Mouse (Mus musculus) thymus, adult 2 months (tissue): ENCODE measurements at regions not wholly inside any gene's neighbourhood (a gene's known extent, or its start where the extent isn't known, plus 50 kb on each side); places are given as distances from the start of the nearest gene placed in this dataset.

ENCODE experiments used
- DNase-seq: peaks from one replicate; pipeline ENCODE4 v3.0.0; 2021
- H3K27ac ChIP-seq: fragments of 200-500 bp; 2 replicates; pipeline ENCODE4 v1.5.1; 2012; ENCODE audit warnings: low read length, control low read depth; ENCODE audit not compliant: control insufficient read depth, insufficient read depth
- H3K27me3 ChIP-seq: fragments of 200-500 bp; 2 replicates; pipeline ENCODE4 v1.6.1; 2012; ENCODE audit warnings: mild to moderate bottlenecking, low read length, moderate library complexity, mixed read lengths; ENCODE audit not compliant: control insufficient read depth, insufficient read depth
- H3K36me3 ChIP-seq: fragments of 200-500 bp; 2 replicates; pipeline ENCODE4 v1.6.1; 2012; ENCODE audit warnings: mild to moderate bottlenecking, low read length, moderate library complexity; ENCODE audit not compliant: control insufficient read depth, insufficient read depth
- H3K4me1 ChIP-seq: fragments of 200-500 bp; replicated peaks from 2 replicates; pipeline ENCODE4 v1.6.1; 2012; ENCODE audit warnings: low read length; ENCODE audit not compliant: control insufficient read depth, insufficient read depth
- H3K4me3 ChIP-seq: fragments of 200-500 bp; 2 replicates; pipeline ENCODE4 v1.5.1; 2012; ENCODE audit warnings: mild to moderate bottlenecking, low read length, control low read depth, moderate library complexity; ENCODE audit not compliant: control insufficient read depth, insufficient read depth
- CTCF ChIP-seq: fragments of 200-500 bp; IDR thresholded peaks from 2 replicates; pipeline ENCODE4 v1.5.1; 2012; ENCODE audit warnings: mild to moderate bottlenecking, control low read depth, low read length, moderate library complexity, borderline replicate concordance; ENCODE audit not compliant: control insufficient read depth, poor library complexity, insufficient read depth; ENCODE audit errors: extremely low read depth
- POLR2A ChIP-seq: fragments of 200-500 bp; IDR thresholded peaks from 2 replicates; pipeline ENCODE4 v1.6.1; 2012; ENCODE audit warnings: mild to moderate bottlenecking, low read length, control low read depth, moderate library complexity; ENCODE audit not compliant: control insufficient read depth, poor library complexity, insufficient read depth; ENCODE audit errors: extremely low read depth
- WGBS: fragments of 180-500 bp; shearing (Covaris S2); methylation state at CpG from one replicate; pipeline ENCODE4 v1.1.7; 2018; 5-methylcytosine and 5-hydroxymethylcytosine counted together

- no peaks in the 10 kb centered on the region for H3K36me3 ChIP-seq
- no peak for DNase-seq
- no peak for TF ChIP-seq POLR2A
- TF ChIP-seq CTCF: no peak
These were observed 174.9 kb downstream of the Zfp36l1 start for GRCm38 (mm10) chr12:79937876-79938275.

GRCm38 (mm10) chr12:79936698-79937097, 176.1 kb downstream of the Zfp36l1 start:
- DNase-seq: no peak
- WGBS: 93% methylated on average over 5 of the region's 5 CpGs
- Histone ChIP-seq H3K4me1 (peaks cover 5% of the 10 kb centered on the region; the same call in 1 of the 2 replicates), H3K36me3 (no peaks in the 10 kb centered on the region), H3K4me3 (no peak overlapping the region), H3K27me3 (no peaks in the 10 kb centered on the region), H3K27ac (no peak overlapping the region)
- no peak for TF ChIP-seq POLR2A
- no peak for TF ChIP-seq CTCF

More at GRCm38 (mm10) chr12:79937876-79938275, 174.9 kb downstream of the Zfp36l1 start:
- H3K4me3 ChIP-seq: no peak overlapping the region
- H3K27me3 ChIP-seq: no peaks in the 10 kb centered on the region
- H3K27ac ChIP-seq: no peak overlapping the region
- 98% methylated on average over 4 of the region's 4 CpGs for WGBS
- H3K4me1 ChIP-seq: peaks cover 5% of the 10 kb centered on the region; the same call in 1 of the 2 replicates

GRCm38 (mm10) chr12:79934091-79934490, 178.7 kb downstream of the Zfp36l1 start:
- TF ChIP-seq CTCF (no peak), POLR2A (no peak)
- Histone ChIP-seq H3K27ac (no peak overlapping the region), H3K27me3 (no peaks in the 10 kb centered on the region), H3K4me3 (no peak overlapping the region), H3K36me3 (no peaks in the 10 kb centered on the region), H3K4me1 (peaks cover under 1% of the 10 kb centered on the region; the same call in 1 of the 2 replicates)
- no peak for DNase-seq
- WGBS: 93% methylated on average over 7 of the region's 7 CpGs

GRCm38 (mm10) chr12:79932905-79933304, 179.9 kb downstream of the Zfp36l1 start:
- no peak for DNase-seq
- H3K4me3 ChIP-seq: no peak overlapping the region
- TF ChIP-seq CTCF (no peak), POLR2A (no peak)
- 88% methylated on average over 7 of the region's 7 CpGs for WGBS
- no peaks in the 10 kb centered on the region for H3K4me1 ChIP-seq
- no peaks in the 10 kb centered on the region for H3K27me3 ChIP-seq
- H3K27ac ChIP-seq: no peak overlapping the region
- H3K36me3 ChIP-seq: no peaks in the 10 kb centered on the region

- Histone ChIP-seq H3K36me3 (no peaks in the 10 kb centered on the region), H3K27me3 (no peaks in the 10 kb centered on the region), H3K4me1 (no peaks in the 10 kb centered on the region), H3K27ac (no peak overlapping the region), H3K4me3 (no peak overlapping the region)
- DNase-seq: no peak
- TF ChIP-seq CTCF: no peak
- no peak for TF ChIP-seq POLR2A
- WGBS: 87% methylated on average over 5 of the region's 5 CpGs
These were observed 181.4 kb downstream of the Zfp36l1 start for GRCm38 (mm10) chr12:79931455-79931854.

GRCm38 (mm10) chr12:79929846-79930245, 183.0 kb downstream of the Zfp36l1 start:
- TF ChIP-seq POLR2A (no peak), CTCF (no peak)
- DNase-seq: no peak
- no peak overlapping the region for H3K27ac ChIP-seq
- 92% methylated on average over 6 of the region's 6 CpGs for WGBS
- no peaks in the 10 kb centered on the region for H3K27me3 ChIP-seq
- H3K36me3 ChIP-seq: no peaks in the 10 kb centered on the region
- H3K4me1 ChIP-seq: no peaks in the 10 kb centered on the region
- no peak overlapping the region for H3K4me3 ChIP-seq
